Mouse (Mus musculus) embryonic facial prominence, embryonic 10.5 days (tissue): ENCODE results near the gene Cpne2. TPM values are rescaled to one million over a fixed set of nuclear protein-coding genes. Genes with fewer than 3 reads are reported as not detected.
A peak's percentile ranks its signal among the peaks of the same experiment; 100 is the strongest.

Experiments
- DNase-seq: peaks from one replicate; pipeline ENCODE4 v3.0.0-alpha.2; 2017; ENCODE audit warnings: low spot score
- H3K27ac ChIP-seq: fragments of 300-500 bp; sonication (generic); replicated peaks from 2 replicates; pipeline ENCODE4 v1.5.1; 2016; ENCODE audit warnings: mild to moderate bottlenecking
- H3K27me3 ChIP-seq: fragments of 300-500 bp; sonication (generic); replicated peaks from 2 replicates; pipeline ENCODE4 v1.6.1; 2016; ENCODE audit warnings: low read depth, mild to moderate bottlenecking; ENCODE audit not compliant: poor library complexity, severe bottlenecking
- H3K36me3 ChIP-seq: fragments of 300-500 bp; sonication (generic); replicated peaks from 2 replicates; pipeline ENCODE4 v1.6.1; 2016; ENCODE audit warnings: mild to moderate bottlenecking, moderate library complexity
- H3K4me1 ChIP-seq: fragments of 300-500 bp; sonication (generic); 2 replicates; pipeline ENCODE4 v1.6.1; 2016
- H3K4me3 ChIP-seq: fragments of 300-500 bp; sonication (generic); 2 replicates; pipeline ENCODE4 v1.5.1; 2016; ENCODE audit warnings: mild to moderate bottlenecking, moderate library complexity
- H3K9me3 ChIP-seq: fragments of 300-500 bp; sonication (generic); 2 replicates; pipeline ENCODE4 v1.6.1; 2016; ENCODE audit warnings: mild to moderate bottlenecking
- WGBS: fragments of 180-500 bp; shearing (Covaris S2); methylation state at CpG from one replicate; pipeline ENCODE4 v1.1.7; 2016; 5-methylcytosine and 5-hydroxymethylcytosine counted together
- polyA plus RNA-seq: library from polyadenylated mRNA; unstranded; fragments of >200 nt; fragmentation: Nextera tagmentation; extraction: Ambion mirVana; gene quantifications from 2 replicates; pipeline ENCODE4 v1.2.1, GENCODE M21; 2016

Cpne2 gene
- 9.1 and 9.9 TPM in 2 replicates for polyA plus RNA-seq

DNA sequence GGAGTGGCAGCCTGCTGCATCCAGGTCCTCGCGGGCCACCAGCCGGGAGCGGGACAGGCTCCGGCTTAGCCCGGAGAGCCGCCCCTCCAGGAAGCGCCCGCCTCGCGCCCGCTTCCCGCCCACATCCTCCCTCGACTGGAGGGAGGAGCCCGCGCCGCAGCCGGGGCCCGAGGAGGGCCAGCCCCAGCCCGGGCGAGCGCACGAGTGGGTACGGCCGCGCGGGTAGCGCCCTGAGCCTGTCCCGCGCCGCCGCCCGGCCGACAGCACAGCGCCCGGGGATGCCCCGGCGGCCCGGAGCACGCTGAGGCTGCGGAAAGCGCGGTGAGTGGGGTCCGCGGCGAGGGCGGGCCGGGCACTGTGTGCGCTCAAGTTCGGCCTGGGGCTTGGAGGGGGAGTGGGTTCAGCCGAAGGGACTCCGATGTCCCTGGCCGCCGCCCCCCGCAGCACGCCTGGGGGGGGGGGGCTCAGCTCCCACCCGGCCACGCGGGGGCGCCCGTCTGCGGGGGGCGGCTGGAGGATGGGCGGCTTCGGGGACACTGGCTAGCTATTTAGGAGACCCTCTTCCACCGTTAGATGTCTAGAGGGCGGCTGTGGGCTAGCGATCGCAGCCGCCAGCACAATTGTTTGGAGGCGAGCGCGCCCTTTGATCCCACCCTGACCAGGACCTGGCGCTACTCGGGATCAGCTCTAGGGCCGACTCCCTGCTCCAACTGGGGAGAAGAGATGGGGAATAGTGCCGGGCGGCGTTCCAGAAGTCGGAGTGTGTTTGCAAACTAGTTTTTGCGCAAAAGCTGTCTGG lies at the start of gene Cpne2:
TSS of gene Cpne2 (plus strand) at position 118 of the 799 bp plus-strand sequence.
- DNase-seq = peak; percentile 83
- Histone ChIP-seq H3K36me3 (no peaks in the 10 kb centered on the region), H3K9me3 (no peaks in the 10 kb centered on the region), H3K27ac (peak within 1 kb of the TSS; percentile 85), H3K4me1 (peaks cover 24% of the 10 kb centered on the region), H3K27me3 (peaks cover 87% of the 10 kb centered on the region), H3K4me3 (peak within 1 kb of the TSS; percentile 75)
- WGBS = 1% methylated on average over 81 of the region's 81 CpGs

DNA sequence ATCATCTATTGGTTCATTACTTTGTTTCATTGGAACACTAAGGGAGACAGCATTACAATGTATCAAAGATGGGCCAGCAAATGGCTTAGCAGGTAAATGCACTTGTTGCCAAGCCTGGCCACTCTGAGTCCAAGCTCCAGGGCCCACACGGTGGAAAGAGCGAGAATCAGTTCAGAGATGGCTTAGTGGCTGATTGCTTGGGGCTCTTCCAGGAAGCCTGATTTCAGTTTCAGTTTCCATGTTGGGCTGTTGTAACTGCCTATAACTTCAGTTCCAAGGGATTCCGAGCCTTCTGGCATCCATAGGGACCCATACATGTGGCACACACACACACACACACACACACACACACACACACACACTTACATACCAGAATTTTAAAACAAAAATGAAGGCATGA lies 47.5 kb upstream of the Cpne2 start:
- H3K27me3 ChIP-seq = no peaks in the 10 kb centered on the region
- H3K4me1 ChIP-seq = no peaks in the 10 kb centered on the region
- H3K36me3 ChIP-seq = no peaks in the 10 kb centered on the region
- H3K4me3 ChIP-seq = no peak overlapping the region
- WGBS = 85% methylated on average over 3 of the region's 3 CpGs
- H3K9me3 ChIP-seq = no peaks in the 10 kb centered on the region
- H3K27ac ChIP-seq = no peak overlapping the region
- no peak for DNase-seq

GRCm38 (mm10) chr8:94485882-94486281 lies 46.9 kb upstream of the Cpne2 start:
- Histone ChIP-seq H3K27me3 (no peaks in the 10 kb centered on the region), H3K27ac (no peak overlapping the region), H3K36me3 (no peaks in the 10 kb centered on the region), H3K4me3 (no peak overlapping the region), H3K4me1 (no peaks in the 10 kb centered on the region), H3K9me3 (no peaks in the 10 kb centered on the region)
- peak; percentile 42 for DNase-seq
- 21% methylated on average over 2 of the region's 2 CpGs for WGBS

- Histone ChIP-seq H3K27me3 (0 out of 2 replicates have a peak, but pooled peaks cover 3% of the 10 kb centered on the region), H3K27ac (no peak overlapping the region), H3K4me3 (no peak overlapping the region), H3K36me3 (no peaks in the 10 kb centered on the region), H3K4me1 (peaks cover 13% of the 10 kb centered on the region), H3K9me3 (no peaks in the 10 kb centered on the region)
- no peak for DNase-seq
- 71% methylated on average over 2 of the region's 2 CpGs for WGBS
Measured at GRCm38 (mm10) chr8:94488016-94488415, 44.8 kb upstream of the Cpne2 start.

GRCm38 (mm10) chr8:94489809-94490483 lies 42.8 kb upstream of the Cpne2 start:
- Histone ChIP-seq H3K27ac (no peak overlapping the region), H3K36me3 (no peaks in the 10 kb centered on the region), H3K4me3 (no peak overlapping the region), H3K4me1 (peaks cover 13% of the 10 kb centered on the region), H3K9me3 (no peaks in the 10 kb centered on the region), H3K27me3 (0 out of 2 replicates have a peak, but pooled peaks cover 4% of the 10 kb centered on the region)
- WGBS = 78% methylated on average over 4 of the region's 4 CpGs
- DNase-seq = no peak

- Histone ChIP-seq H3K9me3 (no peaks in the 10 kb centered on the region), H3K36me3 (no peaks in the 10 kb centered on the region), H3K4me1 (peaks cover 13% of the 10 kb centered on the region), H3K4me3 (peak overlapping the region; percentile 53), H3K27ac (peak overlapping the region; percentile 78), H3K27me3 (0 out of 2 replicates have a peak, but pooled peaks cover 4% of the 10 kb centered on the region)
- WGBS = 8% methylated on average over 15 of the region's 15 CpGs
- peak; percentile 88 for DNase-seq
Measured at GRCm38 (mm10) chr8:94492021-94492681, 40.6 kb upstream of the Cpne2 start.

DNA sequence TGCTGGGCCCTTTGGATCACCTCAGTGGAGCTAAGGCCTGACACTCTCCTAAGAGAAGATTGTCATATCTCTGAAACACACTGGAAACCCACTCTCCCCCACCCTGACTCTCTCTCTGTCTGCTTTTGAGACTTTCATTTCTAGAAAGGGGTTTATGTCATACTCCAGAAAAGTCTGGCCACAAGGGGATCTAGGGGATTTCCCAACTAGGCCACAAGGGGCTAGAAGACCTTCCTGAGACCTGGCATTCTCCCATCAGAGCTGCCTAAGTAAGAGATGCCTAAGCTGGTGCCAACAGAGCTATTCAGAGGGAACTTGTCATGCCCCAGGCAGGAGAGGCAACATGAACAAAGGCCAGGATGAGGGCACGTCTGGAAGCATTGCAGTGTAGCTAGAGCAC lies 39.5 kb upstream of the Cpne2 start:
- no peak overlapping the region for H3K4me3 ChIP-seq
- H3K9me3 ChIP-seq = no peaks in the 10 kb centered on the region
- H3K4me1 ChIP-seq = peaks cover 13% of the 10 kb centered on the region
- H3K27ac ChIP-seq = no peak overlapping the region
- 0 out of 2 replicates have a peak, but pooled peaks cover 4% of the 10 kb centered on the region for H3K27me3 ChIP-seq
- 41% methylated on average over 1 of the region's 1 CpGs for WGBS
- DNase-seq = no peak
- H3K36me3 ChIP-seq = no peaks in the 10 kb centered on the region

GRCm38 (mm10) chr8:94515430-94516208 lies 17.2 kb upstream of the Cpne2 start:
- no peak overlapping the region for H3K27ac ChIP-seq
- 64% methylated on average over 5 of the region's 5 CpGs for WGBS
- no peaks in the 10 kb centered on the region for H3K4me1 ChIP-seq
- DNase-seq = no peak
- H3K4me3 ChIP-seq = no peak overlapping the region
- no peaks in the 10 kb centered on the region for H3K36me3 ChIP-seq
- no peaks in the 10 kb centered on the region for H3K9me3 ChIP-seq
- H3K27me3 ChIP-seq = 0 out of 2 replicates have a peak, but pooled peaks cover 3% of the 10 kb centered on the region

GRCm38 (mm10) chr8:94516209-94516593 lies 16.6 kb upstream of the Cpne2 start:
- 32% methylated on average over 1 of the region's 1 CpGs for WGBS
- H3K4me1 ChIP-seq = no peaks in the 10 kb centered on the region

GRCm38 (mm10) chr8:94516766-94517165 lies 16.0 kb upstream of the Cpne2 start:
- Histone ChIP-seq H3K27me3 (0 out of 2 replicates have a peak, but pooled peaks cover 3% of the 10 kb centered on the region), H3K9me3 (no peaks in the 10 kb centered on the region), H3K4me1 (no peaks in the 10 kb centered on the region), H3K4me3 (no peak overlapping the region), H3K27ac (no peak overlapping the region), H3K36me3 (no peaks in the 10 kb centered on the region)
- WGBS = 67% methylated on average over 3 of the region's 3 CpGs
- no peak for DNase-seq

More at GRCm38 (mm10) chr8:94516209-94516593, 16.6 kb upstream of the Cpne2 start:
- H3K27me3 ChIP-seq = 0 out of 2 replicates have a peak, but pooled peaks cover 3% of the 10 kb centered on the region
- no peak for DNase-seq
- H3K9me3 ChIP-seq = no peaks in the 10 kb centered on the region
- no peak overlapping the region for H3K4me3 ChIP-seq
- H3K27ac ChIP-seq = no peak overlapping the region
- H3K36me3 ChIP-seq = no peaks in the 10 kb centered on the region

DNA sequence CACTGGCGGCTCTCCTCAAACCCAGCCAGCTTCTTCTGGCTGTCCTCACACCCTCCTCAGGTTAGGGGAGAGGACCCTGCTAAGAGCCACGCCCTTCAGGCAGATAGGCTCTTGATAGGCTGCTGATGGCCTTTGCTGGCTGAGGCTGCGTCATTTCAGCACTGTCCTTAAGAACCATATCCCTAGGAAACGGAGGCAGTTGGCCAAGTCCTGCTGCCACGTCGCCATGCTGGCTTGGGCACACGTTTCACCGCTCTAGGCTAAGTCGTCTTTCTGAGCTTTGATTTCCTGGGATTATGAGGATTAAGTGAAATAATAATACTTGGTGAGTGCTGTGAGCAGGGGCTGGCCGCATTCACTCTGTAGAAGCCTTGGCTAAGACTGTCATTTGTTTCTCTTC lies 14.5 kb upstream of the Cpne2 start:
- H3K27me3 ChIP-seq = no peaks in the 10 kb centered on the region
- no peak overlapping the region for H3K27ac ChIP-seq
- no peaks in the 10 kb centered on the region for H3K4me1 ChIP-seq
- no peak for DNase-seq
- no peak overlapping the region for H3K4me3 ChIP-seq
- WGBS = 80% methylated on average over 10 of the region's 10 CpGs
- no peaks in the 10 kb centered on the region for H3K9me3 ChIP-seq
- no peaks in the 10 kb centered on the region for H3K36me3 ChIP-seq

DNA sequence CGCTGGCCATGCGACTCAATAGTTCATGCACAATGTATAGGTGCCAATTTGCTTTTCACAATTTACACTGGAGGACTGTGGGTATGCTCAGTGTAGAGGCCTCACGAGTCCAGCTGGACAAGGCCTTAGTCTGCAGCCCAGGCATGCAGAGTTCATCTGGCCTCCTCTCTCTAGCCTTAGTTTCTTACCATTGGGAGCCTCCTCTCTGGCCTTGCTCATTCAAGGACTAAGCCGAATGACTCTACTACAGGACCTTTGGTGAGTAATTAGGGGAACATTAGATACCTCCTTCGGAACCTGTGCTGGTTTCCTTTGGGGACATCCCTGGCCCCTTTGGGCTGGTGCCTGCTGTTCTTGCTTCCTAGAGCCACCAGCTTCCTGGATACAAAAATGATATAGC lies 13.8 kb upstream of the Cpne2 start:
- DNase-seq = no peak
- no peak overlapping the region for H3K27ac ChIP-seq
- 87% methylated on average over 5 of the region's 5 CpGs for WGBS
- no peaks in the 10 kb centered on the region for H3K36me3 ChIP-seq
- H3K4me1 ChIP-seq = no peaks in the 10 kb centered on the region
- H3K4me3 ChIP-seq = no peak overlapping the region
- no peaks in the 10 kb centered on the region for H3K9me3 ChIP-seq
- H3K27me3 ChIP-seq = no peaks in the 10 kb centered on the region
